Mouse (Mus musculus) ES-Bruce4 (cell line): ENCODE measurements around the gene Gm21973.

Source experiments
- CTCF ChIP-seq: IDR thresholded peaks from one replicate; pipeline ENCODE4 v1.8.1; 2011; ENCODE audit warnings: low read depth, low read length
- EP300 ChIP-seq: IDR thresholded peaks from 2 replicates; pipeline ENCODE4 v1.6.1; 2011; ENCODE audit warnings: low read depth, low read length; ENCODE audit not compliant: insufficient read depth
- POLR2A ChIP-seq: IDR thresholded peaks from one replicate; pipeline ENCODE4 v1.8.1; 2011; ENCODE audit warnings: low read length; ENCODE audit not compliant: insufficient read depth

DNA sequence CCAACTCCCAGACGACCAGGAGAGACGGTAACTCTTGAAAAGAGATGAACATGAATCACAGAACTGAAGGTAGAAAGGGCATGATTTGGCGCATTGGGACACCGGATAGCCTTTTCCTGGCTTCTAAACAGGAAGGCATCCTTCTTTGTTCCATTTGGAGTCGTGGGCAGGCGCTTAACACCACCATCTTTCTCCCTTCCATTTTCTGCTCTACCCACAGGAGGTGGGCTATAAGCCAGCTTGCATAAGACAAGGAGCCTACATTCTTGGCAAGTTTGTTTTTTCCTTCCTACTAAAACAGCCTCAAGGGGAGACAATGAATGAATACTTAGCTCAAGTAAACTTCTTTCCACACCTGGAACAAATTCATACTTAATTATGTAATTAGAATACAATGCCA, 88.5 kb downstream of the Gm21973 start:
- TF ChIP-seq CTCF (no peak), POLR2A (no peak), EP300 (no peak)
